Mouse (Mus musculus): ENCODE measurements around the gene Il6ra.

Il6ra gene

DNA sequence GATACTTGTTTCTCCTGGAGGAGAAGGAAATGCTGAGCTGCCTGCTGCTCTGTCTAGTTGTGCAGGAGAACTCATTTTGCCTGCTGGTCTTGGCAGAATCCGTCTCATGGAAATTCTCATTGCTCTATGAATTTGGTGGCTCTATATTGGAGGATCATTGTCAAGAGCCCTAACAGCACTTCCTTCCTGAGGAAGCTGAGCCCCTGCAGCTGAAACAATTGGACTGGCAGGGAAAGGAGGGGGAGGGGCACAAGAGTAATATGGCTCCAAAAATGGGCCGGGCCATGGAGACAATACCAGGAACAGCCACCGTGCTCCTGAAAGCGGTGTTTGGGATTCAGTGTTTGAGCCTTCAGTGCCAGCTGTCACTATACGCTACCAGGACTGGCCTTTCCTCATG lies 59.2 kb downstream of the Il6ra start:
- DNase-seq (ENCODE audit: low read depth, low spot score) = no peak

DNA sequence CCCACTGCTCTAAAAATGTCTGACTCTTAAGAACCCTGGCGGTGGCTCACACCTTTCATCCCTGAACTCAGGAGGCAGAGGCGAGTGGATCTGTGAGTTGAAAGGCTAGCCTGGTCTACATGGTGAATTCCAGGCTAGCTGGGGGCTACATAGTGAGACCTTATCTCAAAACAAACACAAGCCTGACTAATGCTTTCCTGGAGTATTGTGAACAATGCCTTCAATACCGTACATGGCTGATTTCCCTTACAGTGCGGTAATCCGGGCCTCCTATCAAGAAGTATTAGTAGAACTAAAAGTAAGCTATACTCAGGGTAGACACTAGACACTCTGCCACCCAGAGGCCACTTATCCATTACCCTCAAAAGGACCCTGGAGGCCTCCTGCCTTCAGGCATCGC lies 64.9 kb downstream of the Il6ra start:
- no peak for DNase-seq (ENCODE audit: low read depth, low spot score)

DNA sequence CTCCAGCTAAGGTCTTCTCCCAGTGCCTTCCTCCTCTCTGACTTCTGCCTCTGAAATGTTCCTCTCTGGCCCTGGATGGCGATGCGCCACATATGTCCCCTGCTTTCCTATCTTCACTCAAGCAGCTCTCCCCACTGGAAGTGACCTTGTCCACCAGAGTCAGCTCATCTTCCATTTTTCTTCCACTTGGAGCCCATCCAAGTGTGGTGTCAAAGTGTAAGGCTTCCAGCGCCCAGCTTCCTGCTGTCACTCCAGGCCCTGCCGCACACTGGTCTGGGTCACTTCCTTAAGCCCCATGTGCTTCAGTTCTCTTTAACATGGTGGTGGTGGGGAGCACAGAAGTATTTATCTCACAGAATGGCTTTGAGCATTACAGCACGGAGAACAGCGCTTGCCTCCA lies 65.4 kb downstream of the Il6ra start:
- no peak for DNase-seq (ENCODE audit: low read depth, low spot score)

DNA sequence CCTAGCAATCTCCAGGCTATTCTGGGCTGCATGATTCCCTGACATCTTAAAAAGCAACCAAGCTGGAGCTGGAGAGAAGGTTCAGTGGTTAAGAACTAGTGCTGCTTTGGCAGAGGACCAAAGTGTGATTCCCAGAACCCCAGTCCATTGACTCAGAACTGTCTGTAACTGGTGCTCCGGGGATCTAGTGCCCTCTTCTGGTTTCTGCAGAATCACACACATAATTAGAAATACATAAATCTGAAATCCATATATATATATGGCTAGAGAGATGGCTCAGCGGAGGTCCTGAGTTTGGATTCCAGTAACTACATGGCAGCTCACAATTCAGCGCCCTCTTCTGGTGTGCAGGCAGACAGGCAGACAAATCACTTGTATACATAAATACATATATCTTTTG lies 65.9 kb downstream of the Il6ra start:
- no peak for DNase-seq (ENCODE audit: low read depth, low spot score)

DNA sequence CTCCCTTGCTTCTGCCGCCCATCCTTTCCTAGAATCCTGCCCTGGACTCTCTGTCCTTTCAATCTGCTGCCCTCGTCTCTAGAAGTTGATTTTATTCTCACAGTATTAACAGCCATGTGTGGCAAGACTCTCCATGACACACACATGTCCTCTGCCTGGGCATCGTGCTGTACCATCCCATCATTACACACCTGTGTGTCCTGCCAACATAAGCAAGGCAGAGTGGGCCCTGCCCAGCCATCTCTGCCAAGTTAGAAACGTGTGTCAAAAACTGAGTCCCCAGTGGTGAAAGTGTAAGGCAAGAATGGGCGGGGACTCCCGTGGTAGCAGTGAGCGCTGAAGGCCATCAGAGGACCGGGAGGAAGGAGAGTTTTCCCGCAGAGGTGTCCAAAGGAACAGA lies 67.2 kb downstream of the Il6ra start:
- no peak for DNase-seq (ENCODE audit: low read depth, low spot score)

DNA sequence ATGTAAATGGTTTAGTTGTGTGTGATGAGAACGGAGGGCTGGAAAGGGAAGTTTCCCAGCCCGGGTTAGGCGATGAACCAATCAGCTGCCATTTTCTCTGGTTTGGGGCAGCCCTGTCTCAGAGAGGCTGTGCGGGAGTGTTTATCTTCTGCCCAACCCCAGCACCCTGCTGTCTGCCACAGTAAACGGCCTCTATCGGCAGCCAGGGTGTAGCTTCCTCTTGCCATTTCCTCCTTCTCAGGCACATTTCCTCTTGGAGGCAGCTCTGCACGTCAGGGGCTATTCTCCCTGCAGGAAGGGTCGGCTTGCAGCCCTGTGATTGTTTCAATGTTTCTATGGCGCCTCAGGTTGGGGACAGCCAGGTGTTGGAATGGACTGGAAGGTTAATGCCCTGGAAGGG lies 69.8 kb downstream of the Il6ra start:
- no peak for DNase-seq (ENCODE audit: low read depth, low spot score)

DNA sequence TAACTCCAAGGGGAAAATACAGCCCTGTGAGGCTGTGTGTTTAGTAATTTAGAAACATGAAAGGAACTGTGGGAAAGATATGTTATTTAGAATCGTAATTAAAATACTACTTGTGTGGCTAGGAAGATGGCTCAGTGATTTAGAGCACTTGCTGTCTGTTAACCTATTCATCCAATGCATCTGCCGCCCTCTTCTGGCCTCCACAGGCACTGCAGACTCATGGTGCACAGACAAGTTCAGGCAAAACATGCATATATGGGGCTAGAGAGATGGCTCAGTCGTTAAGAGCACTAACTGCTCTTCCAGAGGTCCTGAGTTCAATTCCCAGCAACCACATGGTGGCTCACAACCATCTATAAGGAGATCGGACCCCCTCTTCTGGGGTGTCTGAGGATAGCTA lies 70.7 kb downstream of the Il6ra start:
- peak; percentile 48 for DNase-seq (ENCODE audit: low read depth, low spot score)

DNA sequence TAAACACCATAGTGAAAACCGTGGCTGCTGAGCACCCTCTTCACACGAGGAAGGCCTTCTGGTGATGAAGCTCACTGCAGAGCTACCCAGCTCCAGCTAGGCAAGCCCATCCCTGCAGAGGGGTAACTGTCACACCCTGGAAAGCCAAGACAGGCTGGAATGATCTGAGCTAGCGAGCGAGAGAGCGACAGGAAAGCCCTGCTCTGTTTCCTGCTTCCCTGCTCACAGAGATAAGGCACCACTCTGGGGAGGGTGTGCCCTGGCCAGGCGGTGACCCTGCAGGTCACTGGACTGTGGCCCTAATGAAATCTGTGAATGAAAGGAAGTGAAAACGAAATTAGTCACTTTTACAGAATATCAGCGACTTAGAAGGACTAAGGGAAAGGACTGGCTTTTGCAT lies 77.6 kb downstream of the Il6ra start:
- DNase-seq (ENCODE audit: low read depth, low spot score) = no peak

DNA sequence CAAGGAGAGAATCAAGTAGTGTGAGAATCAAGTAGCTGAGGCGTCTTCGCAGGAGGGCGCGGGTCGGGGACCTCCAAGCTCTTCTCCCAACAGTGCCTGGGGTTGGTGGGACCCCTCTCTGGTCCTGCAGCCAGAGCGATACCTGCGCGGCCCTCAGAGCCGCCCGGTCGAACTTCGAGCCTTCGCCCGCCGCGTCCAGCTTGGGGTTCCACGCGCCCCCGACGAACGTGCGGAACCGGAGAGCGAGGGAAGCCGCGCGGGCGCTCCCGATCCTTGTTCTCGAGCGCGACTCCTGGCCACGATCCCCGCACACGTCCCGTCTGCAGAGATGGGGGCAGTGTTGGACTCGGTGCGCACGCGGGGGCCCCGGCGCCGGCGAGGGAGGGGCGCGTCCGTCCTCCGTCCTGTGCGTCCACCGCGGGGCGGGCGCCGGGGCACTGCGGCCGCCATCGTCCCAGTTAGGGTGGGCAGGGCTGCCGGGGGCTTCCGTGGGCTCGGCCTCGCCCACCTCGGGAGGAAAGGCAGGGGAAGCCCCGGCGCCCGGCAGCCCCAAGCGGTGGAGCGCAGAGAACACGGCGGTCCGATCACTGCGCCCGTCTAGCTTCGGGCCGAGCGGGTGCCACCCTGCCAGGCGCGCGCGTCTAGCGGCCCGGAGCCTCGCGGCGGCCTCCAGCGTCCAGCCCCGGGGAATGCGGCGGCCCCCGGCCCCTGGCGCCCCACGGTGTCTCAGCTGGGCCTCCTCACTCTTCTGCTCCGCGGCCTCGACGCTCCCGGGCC lies 82.0 kb downstream of the Il6ra start, which contains the start of gene She:
Gene She (plus strand): TSS at position 556 of the 777 bp plus-strand sequence.
- no peak for DNase-seq (ENCODE audit: low read depth, low spot score)

DNA sequence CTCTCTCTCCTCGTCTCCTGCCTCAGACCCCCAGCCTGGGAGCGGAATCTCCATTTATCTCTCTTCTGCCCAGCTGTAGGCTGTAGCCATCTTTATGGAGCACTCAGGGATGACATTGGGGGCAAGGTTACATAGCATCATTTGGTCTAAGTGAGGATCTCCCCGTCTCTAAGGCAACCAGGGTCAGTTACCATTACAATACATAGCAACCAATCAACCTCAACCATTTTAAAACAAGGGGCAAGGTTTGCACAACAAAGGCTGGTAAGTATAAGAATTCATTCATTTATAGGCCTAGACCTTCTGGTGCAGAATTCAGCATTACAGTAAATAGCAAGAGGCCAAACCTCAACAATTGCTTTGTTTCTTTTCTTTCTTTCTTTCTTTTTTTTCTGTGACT lies 86.7 kb downstream of the Il6ra start:
- no peak for DNase-seq (ENCODE audit: low read depth, low spot score)

DNA sequence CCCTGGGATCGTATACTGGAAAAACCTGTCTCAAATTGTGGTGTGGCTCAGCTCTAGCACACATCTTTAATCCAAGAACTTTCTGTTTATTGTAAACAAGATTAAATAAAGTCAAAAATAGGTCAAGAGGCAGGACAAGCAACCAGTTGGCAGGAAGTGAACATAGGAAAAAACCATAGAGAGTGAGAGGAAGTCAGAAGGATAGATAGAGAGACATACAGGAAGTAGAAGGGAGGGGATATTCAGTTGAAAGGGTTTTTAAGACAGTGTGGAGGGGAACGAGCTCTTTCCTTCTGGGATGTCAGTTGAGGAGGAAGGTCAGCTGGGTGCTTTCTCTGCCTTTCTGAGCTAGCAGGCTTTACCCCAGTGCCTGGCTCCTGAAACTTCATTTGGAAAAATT lies 89.4 kb downstream of the Il6ra start:
- DNase-seq (ENCODE audit: low read depth, low spot score) = no peak

DNA sequence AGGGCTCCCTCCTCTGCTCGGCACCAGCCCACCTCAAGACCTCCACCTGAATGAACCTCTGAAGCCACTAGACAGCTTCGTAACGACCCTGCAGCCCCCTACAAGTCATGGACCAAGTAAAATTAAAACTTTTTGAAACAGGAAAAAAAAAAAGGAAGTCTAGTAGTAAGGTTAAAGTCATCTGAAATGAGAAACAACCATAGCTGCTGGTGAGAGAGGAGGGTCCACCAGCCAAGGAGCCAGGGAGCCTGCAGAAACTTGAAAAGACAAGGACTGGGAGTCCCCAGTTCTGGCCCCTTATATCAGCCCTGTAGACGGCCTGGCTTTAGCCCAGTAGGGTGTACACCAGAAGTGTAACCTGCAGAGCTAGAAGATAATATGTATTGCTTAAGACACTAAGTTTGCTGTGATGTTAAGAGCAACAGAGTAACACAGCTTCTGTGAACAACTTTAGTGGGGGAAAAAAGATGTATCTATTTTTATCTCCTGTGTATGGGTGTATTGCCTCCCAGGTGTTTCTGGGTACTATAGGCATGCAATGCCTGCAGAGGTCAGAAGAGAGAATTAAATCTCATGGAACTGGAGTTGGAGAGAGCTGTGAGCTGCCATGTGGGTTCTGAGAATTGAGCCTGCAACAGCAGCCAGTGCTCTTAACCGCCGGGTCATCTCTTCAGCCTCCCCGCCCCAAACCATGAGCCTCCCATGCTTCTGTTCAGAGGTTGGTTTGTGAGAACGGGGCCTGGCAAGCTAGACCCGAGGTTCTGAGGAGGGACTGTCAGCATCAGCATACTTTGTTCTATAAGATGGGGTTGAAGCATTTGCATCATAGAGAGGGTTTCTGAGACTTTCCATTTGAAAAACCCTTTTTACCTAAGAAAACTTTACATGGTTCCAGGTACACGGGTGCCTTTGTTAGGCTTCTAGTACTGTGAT lies 91.2 kb downstream of the Il6ra start:
- DNase-seq (ENCODE audit: low read depth, low spot score) = no peak

DNA sequence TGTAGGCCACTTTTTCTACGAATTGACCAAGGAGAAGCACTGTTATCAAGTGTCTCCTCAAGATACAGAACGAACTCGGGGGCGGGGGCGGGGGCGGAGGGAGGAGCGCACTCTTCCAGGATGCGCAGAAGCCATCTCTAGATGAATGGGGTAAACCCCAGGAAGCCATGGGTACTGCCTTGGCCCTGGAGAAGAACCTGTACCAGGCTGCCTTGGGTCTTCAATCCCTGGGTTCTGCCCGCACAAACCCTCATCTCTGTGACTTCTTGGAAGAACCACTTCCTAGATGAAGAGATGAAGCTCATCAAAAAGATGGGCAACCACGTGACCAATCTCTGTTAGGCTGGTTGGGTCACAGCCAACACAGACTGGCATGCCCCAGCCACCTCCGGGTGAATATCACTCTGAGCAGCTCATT lies 91.9 kb downstream of the Il6ra start:
- DNase-seq (ENCODE audit: low read depth, low spot score) = no peak

DNA sequence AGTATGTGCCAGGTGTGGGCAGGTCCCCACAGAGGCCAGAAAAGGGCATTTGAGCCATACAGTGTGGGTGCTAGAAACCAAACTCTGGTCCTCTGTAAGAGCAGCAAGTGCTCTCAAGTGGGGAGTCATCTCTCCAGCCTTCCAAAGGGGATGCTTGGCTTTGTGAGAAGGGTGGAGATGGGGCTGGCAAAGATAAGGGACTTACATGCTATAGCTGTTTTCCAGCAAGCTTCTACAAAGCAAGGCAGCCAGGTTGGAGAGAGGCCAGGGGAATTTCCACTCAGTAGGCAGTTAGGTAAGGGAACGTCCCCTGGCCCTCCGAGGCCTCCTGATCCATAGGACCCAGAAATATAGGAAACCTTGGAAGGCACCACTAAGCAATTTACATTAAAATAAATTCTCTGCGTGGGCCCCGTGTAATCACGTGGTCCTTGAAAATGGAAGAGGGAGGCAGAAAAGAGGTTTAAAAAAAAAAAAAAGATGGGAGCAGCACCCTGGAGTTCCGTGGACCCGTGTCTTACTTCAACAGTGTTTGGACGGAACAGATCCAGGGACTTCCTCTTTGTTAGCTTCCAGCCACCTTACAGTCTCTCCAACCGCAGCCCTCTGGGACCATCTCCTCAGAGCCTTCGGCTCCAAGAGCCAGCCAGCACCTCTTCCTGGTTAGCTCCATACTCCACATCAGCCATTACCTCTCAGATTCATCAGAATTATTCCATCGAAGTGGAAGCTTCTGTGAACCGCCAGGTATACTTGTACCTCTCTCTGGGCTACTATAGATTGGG lies 92.5 kb downstream of the Il6ra start:
- DNase-seq (ENCODE audit: low read depth, low spot score) = no peak

DNA sequence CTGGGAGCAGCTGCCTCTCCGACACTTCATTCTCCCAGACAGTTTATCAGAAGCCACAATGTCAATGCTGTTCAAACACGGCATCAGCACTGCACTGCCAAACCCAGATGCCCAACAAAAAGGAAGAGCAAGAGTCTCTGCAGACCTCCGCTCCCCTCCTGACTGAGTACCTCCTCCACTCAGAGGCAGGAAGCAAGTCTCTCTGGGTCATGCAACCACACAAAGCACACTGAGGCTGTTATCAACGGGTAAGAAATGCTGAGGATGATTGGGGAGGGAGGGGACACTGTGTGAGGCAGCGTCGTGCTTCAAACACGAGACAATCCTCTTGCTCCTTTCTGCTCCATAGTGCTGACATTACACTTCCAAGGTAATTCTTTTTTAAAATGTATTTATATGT lies 93.1 kb downstream of the Il6ra start:
- no peak for DNase-seq (ENCODE audit: low read depth, low spot score)

DNA sequence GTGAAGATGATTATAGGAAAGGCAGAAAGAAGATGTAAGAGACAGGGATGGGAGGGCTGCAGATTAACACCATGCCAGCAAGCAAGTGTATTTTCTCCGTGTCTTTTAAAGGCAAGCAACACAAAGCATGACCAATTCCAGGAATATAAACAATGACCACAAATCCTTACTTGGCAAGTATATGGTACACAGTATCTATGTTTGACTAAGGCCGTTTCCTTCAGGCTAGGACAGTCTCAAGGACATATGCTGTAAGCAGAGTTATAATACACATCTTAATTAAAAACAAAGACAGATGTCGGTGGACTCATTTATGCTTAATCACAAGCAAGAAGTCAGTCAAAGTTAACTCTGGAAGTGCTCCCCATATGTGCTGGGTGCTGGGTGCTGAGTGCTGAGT lies 94.4 kb downstream of the Il6ra start:
- DNase-seq (ENCODE audit: low read depth, low spot score) = no peak

DNA sequence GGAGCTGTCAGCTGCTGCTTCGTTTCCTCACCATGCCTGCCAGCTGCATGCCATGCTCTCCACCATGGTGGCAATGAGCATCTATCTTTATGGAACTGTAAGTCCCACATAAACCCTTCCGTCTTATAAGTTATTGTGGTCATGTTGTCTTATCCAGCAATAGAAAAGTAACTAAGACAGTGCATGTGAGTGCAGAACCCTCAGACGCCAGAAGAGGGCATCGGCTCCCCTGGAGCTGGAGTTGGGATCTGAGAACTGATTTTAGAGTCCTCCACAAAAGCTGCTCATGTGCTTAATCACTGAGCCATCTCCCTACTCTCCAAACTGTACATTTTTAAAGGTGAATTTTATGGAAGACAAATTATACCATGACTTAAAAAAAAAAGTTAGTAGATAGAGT lies 95.9 kb downstream of the Il6ra start:
- no peak for DNase-seq (ENCODE audit: low read depth, low spot score)
